Mouse (Mus musculus) CD4-positive, CD25-positive, alpha-beta regulatory T cell, adult 2 months (primary cell): ENCODE results near the gene Pkd1l1.
A peak's percentile ranks its signal among the peaks of the same experiment; 100 is the strongest.

Source experiments
- DNase-seq: peaks from one replicate; pipeline ENCODE4 v3.0.0-alpha.2; 2012; ENCODE audit warnings: low read depth, low spot score

Gene Pkd1l1

DNA sequence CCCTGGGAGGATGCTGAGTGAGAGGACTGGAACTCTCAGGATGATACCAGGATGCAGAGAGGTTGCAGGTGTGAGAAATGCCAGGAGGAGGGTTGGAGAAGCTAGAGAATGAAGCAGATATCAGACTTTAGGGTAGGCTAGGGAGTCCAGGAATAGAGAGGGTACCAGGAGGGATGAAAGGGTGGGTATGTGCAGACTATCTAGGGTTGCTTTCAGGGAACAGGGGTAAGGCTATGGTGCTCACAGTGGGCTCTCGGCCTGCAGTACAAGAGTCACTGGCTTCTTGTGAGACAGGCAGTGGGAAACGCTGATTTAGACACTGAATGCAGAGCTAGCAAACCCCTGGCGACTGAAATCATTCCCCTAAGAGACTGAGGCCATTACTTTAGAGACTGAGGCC lies at the start of gene Pkd1l1:
Gene Pkd1l1 (minus strand): TSS at position 101 of the 400 bp plus-strand sequence.
- no peak for DNase-seq

DNA sequence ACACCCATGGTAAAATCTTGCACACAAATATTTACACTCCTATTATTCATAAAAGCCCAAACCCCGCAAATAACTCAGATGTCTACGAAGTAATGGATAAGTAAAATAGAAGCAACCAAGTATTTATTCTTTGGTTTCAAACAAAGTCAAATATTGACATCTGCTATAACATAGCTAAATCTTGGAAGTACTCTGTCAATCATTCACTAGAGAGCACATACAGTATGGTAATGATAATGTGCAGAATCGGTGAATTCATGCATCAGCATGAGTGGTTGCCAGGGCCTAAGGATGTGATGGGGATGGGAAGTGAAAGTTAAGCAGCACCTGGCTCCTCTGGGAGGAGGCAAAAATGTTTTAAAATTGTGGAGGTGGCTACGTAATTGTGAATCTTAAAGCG lies 47.1 kb upstream of the Pkd1l1 start:
- no peak for DNase-seq

DNA sequence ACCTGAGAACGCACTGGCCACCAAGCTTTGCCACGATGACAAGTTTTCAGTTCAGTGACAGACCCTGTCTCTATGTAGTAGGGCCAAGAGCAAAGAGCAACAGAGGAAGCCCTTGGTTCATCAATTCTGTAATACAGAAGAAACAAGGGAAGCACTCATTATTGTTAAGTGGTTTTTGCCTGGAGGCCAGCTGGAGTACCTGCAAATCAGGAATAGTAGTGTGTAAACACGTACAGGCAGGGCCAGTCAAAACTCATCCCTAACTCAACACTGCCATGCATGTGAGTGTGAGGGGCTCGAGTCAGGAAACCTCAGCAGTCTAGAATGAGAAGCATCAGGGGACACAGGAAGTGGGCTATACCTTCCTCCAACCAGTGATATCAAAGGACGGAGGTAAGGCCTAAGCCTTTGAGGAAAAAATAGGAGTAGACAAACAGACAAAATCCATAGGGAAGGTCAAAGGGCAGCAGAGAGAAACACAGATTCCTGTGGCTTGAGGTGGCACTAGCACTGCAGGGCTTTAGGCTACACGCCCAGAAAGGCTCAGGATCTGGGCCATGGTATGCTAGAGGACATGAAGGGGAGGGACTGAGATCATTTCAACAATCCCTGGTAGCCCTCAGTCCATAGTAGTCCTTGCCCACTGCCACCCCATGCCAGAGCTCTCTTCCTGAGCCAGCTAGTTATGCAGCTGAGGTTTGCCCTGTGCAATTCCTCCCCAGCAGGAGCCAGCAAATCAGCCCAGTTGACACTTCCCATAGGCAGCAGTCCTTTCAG lies 45.6 kb upstream of the Pkd1l1 start:
- DNase-seq: no peak

DNA sequence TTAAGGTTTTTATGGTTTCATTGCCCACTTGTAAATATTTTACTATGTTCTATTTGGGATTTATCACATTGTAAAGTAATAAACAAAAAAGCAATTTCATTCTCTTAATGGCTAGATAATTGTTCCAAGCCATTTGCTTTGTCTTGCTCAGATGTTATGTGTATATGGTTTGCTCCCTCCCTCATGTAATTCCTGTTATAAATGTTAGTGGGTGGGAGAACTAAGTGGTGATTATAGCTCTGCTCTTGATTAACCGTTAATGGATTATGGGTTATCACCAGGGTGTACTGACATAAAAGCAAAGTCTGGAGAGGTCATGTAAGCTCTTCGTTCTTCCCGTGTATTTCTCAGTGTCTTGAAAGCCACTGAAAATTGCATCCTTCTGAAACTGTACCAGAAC lies 41.7 kb upstream of the Pkd1l1 start:
- no peak for DNase-seq

DNA sequence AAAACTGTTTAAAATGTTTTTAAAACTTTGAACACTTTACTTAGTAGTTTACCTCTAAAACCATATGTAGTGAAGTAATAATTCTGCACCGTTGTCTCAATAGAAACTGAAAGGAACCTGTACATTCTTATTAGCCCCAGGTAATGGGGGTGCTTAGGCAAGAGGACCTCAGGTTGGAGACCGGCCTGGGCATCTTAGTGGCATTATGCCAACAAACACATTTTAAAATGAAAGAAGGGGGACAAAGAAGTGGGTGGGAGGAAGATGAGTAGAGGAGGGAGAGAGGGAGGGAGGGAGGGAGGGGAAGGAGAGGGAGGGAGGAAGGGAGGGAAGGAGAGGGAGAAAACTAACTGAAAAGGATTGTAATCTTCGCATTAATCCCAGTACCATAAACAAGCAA lies 38.3 kb upstream of the Pkd1l1 start:
- DNase-seq: peak; percentile 26

DNA sequence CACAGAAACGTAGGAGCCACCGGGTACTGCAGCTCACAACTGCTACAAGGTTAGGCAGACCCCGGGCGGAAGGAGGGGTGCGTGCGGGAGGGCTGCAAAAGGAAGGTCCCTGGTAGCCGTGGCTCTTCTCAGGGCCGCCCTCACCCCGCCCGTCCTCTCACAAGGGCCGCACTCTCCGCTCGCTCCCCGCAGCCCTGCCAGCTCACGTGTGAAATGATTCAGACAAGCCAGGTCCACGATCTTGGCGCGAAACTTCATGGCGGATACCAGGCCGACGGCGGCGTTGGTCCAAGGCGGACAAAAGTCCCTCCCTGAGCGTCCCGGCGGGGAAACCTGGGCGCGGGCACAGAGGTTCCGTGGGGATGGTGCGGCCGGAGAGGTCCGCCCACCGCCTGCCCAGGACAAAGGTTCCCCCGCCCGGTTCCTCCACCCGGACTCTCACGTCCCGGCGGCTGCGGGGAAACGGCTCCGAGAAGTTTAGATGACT lies 37.8 kb upstream of the Pkd1l1 start, which contains the start of gene Hus1:
Gene Hus1 (minus strand): TSS at position 339 of the 487 bp plus-strand sequence.
- peak; percentile 73 for DNase-seq

DNA sequence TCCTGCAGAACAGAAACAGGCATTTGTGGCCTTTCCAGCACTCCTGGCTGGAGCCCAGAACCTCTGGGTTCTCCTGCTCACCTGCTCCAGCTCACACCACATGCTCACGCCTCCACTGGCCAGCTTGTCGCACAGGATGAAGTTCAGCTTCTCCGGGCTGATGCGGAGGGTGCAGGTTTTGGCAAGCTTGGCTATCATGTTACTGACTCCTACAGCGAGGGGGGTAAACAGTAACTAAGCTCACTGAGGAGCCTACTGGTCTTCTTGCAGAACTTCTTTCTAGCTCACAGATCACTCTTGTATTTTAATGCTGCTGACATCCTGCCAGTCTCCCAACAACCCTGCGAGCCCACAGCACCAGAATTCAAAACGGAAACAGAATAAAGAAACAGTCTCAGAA lies 37.4 kb upstream of the Pkd1l1 start:
- no peak for DNase-seq

DNA sequence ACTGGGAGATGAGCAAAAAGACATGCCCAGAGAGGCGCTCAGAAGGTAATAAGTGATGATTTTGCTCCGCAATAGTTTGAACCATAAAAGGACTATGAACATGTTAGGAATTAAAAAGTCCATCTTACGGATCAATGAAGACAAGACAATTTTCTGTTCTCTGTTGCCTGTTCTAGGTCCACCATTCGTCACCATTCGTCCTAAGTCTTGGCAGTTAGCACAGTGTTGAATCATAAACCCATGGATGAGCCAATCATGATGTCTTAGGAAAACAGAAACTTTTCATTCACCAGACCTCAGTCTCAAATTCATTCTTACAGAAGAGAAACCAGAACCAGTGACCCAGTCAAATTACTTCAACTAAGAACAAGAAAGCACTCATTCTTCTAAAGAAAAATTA lies 35.7 kb upstream of the Pkd1l1 start:
- no peak for DNase-seq

DNA sequence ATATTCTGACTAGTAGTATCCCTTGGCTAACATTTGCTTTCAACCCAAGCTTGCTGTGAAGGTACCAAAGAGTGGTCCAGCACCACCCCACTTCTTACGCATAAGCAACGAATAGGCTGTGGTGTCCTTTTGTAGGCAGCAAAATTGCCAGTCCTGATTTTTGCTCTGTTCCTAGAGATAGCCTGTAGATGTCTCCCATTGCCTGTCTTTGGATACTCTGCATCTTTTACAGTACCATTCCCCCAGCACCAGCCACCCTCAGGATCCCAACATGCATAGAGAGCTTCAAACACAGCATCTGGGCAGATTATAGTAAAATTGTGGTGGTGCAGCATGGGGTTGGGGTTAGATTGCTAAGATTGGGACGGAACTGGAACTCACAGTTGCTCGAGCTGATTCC lies 15.0 kb upstream of the Pkd1l1 start:
- no peak for DNase-seq

DNA sequence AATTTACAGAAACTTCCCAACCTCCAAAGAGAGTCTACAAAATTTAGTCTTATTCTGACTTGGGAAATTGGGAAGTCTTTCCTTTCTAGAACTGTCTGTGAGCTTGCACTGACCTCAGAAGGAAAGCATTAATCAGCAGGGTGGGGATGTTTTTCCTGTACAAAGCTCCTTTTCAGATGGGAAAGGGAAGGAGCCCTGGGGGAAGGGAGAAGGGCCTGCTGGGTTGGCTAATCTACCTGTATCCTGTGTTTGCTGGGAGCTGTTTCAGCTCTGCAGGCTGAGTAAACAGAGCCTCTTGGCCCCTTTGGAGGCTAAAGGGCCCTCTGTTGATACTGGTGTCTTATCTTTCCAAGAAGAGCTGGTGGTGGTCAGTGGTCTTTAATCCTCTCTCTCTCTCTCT lies 13.0 kb upstream of the Pkd1l1 start:
- DNase-seq: no peak

DNA sequence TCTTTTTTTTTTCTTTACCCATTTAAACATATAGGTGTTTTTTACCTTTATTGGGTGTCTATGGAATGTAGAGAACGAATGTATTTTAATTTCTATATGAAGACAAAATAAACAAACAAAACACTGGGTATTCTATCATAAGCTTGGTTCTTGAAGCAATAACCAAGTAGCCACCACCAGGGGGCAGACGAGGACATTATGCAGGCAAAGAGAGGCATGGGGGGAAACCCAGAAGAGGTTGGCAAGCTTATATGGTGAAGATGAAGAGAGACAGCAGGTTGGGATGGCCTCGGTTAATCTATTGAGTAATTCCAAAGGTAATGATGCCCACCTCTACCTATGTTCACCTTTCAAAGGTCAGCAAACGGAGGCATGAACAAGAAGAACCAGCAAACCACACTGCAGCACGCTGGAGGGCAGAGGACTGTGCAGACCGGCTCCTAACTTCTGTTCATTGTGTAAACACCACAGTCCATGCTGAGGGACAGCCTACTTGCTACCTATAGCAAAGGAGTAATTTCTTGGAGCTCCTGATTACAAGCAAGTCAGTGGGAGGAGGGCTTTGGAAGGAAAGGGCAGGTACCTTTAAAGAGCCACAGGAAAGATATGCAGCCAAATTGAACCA lies 10.3 kb upstream of the Pkd1l1 start:
- peak; percentile 80 for DNase-seq

DNA sequence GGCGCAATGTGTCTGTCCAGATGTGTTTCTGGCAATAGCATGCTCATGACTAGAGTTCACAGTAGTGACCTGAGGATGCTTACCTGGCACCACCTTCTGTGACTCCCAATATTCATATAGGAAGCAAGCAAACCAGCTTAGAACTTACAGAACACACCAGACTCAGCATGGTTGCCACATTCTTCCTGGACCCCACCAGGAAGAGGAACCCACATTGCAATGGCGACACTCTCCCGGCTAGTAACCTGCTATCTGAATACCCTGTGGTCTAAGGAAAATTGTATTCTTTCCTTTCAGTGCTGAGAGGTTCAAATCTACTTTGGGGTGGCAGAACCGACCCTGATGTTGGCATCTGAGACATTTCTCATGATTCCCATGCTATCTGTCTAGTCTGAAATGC lies 5.1 kb upstream of the Pkd1l1 start:
- DNase-seq: no peak

DNA sequence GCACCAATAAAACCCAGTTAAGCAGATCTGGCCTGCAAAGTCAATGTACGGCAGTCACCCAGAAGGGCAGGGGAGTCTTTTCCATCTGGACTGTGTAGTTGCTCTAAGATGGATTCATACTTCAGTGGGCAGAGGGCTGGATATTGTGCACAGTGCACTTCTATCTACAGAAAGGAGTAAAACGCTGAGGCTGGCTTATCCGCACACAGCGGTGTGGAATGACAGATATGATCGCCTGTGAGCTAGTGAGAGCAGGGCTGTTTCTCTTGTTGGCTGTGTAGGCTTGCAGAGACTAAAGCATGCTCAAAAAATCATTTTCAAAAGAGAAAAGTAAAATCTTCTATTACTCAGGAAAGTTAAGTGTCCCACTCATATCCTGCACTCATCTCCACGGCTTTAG lies 973 bp downstream of the Pkd1l1 start:
- DNase-seq: no peak

DNA sequence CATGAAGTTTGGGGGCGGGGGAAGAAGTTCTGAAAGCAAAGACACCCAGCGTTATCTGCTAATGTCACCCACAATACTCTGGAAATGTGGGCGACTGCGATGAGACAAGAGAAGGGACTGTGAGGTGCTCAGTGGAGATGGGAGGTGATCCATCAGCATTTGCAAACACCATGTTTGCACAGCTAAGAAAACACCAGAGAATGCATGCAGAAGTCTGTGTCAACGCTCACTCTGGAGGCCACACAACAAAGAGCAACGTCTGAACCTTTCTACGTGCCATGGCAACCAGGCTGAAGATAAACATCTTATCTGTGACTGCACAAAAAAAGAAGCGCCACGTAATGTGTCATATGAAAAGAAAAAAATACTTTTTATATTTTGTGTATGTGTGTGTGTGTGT lies 2.6 kb downstream of the Pkd1l1 start:
- no peak for DNase-seq

DNA sequence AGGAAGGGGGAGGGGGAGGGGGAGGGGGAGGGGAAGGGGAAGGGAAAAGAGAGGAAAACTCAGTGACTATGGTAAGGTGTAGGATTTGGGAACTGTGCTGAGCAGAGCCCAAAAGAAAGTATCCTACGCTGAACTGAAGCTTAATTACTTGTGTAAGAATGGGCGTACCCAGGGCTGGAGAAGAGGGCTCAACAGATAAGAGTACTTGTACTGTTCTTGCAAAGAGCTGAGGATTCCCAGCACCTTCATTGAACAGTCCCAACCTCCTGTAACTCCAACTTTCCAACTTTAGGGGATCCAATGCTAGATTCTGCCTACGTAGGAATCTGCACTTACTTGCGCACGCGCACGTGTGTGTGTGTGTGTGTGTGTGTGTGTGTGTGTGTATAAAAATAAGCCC lies 5.0 kb downstream of the Pkd1l1 start:
- no peak for DNase-seq

DNA sequence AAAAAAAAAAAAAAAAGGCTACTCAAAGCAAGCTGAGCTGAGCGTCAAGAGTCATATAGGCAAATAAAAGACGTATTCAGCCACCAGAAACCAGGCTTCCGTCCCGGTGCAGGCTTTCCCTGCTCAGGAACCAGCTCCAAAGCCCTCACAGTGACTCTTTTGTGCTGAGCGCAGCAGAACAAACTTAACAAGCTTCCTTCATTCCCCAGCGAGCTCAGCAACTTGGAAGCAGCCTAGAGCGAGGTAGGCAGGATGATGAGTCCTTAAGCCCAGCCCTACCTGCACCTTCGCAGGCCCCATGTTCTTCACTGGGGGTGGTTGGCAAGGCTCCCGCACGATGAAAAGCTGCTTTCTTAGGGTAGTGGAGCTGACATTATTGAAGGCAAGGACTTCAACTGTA lies 14.5 kb downstream of the Pkd1l1 start:
- no peak for DNase-seq

DNA sequence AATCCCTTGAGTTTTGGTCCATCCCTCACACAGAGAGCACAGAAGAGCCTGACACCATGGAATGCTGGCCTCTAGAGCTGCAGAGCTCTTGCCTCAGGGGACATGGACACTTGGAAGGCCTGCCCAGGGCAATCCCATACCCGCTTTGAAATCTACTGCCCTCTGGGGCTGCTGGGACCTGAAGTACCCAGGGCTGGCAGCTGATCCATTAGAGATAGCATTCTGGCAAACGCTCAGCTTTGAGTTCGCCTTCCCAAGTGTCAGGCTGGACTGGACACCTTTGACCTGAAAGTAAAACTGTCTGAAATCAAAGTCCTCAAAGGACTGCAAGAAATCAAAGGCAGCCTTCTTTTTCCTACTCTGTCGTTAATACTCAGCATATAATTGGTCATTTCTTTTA lies 15.0 kb downstream of the Pkd1l1 start:
- no peak for DNase-seq

DNA sequence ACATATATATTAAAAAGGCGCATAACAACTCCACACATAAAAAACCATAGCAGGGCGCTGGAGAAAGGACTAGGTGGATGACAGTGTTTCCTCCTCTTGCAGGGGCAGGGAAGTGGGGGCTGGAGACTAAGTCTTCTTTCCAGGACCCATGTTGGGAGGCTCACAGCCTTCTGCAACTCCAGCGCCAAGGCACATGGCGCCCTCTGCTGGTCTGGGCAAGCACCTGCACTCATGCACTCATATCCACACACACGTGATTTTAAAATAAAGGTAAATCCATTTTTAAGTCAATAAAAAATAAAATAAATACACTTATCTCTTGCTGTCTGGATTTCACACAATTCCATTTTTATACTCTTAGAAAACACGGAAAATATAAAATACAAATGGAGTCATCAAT lies 16.0 kb downstream of the Pkd1l1 start:
- DNase-seq: peak; percentile 18

DNA sequence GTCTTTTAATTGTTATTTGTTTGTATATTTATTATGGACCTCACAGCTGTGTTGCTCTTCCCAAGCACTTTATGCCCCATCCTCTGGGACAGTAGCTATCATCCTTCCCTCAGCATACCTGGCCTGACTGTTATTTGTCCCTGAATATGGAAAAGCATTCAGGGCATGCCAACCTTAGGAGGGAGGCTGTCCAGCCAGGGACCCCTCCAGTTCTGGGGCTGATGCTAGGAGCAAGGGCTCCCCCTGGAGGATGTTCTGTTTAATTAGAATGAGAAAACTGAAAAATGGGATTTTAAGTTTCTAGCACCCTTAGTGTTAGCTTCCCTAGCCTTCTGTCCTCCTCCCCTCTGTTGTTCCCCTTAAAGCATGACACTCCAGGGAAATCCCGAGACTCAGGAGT lies 17.4 kb downstream of the Pkd1l1 start:
- peak; percentile 14 for DNase-seq

DNA sequence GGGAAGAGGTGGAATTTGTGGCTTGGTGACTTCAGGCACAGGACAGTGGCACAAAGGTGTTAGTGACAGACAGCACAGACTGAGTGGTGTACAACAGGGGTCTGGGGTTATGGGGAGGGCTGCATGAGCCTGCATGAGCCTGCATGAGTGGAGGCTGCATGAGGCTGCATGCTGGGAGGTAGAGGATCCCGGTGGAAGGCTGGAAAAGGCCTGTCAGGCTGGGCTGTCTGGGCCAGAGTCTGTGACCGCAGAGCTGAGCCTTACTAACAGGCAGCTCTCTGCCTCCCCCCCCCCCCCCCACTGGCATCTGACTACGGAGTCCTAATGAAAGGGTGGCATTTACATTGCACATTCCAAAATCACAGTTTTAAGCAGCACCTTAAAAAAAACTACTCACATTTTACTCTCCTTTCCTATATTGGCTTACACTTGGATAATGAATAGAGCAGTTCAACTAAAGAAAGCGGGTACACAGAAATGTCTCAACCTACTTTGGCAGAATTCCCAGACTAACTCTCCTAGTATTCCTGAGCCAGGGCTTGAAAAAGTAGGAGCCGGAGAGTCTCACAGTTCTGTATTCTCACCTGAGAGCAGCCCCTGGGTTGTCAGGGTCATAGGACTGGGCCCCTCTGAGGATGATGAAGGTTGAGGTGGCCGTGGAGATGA lies 23.2 kb downstream of the Pkd1l1 start:
- no peak for DNase-seq

DNA sequence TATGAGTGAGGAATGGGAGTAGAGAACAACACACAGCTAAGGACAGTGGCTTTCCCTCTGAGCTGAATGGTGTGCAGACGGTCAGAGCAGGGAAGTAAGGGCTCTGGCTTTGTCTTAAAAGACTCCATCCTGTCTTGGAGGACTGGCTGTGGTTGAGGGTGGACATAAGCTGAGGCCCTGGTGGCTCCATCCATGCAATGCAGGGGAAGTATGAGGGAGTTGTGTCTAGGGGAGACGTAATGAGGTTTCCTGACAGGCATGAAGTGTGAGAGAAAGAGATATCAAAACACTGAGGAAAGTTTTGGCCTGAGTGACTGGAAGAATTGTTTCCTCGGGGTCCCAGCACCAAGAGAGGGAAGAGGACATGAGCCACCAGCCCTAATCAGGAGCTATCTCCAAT lies 24.2 kb downstream of the Pkd1l1 start:
- no peak for DNase-seq

DNA sequence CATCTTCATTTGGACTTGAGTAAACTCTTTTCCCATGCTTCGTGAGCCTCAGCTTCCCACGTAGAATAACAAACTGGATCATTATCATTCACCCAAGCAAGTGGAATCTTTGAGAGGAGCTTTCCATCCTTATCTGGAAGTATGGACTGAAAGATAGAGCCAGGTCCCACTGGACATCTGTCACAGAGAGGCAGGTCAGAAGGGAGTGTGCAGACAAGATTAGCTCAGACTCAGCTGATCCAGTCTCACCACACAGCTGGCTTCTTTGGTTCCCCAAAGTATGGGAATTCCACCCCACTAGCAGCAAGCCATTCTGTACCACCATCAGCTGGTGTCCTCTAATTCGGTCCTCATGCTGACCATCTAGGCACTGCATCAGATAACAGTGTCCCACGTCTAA lies 29.0 kb downstream of the Pkd1l1 start:
- no peak for DNase-seq

DNA sequence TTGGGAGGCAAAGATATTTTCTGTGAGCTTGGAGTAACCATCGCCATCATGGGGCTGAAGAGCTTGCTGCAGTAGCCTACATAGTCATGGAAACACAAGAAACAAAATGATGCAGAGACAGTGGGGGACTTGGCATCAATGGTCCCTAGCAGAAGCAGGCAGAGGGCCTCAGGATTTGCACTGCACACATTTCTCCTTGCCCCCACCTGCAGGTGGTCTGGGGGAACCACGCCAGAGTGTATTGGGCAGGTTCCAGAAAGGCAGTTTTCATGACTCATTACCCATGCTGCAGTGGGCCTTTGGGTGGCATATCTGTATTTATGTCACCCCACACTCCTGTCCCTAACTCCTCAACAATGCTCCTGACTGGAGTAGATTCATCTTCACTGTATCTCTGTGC lies 30.6 kb downstream of the Pkd1l1 start:
- no peak for DNase-seq
